Mouse (Mus musculus): ENCODE measurements around the gene Cmtm5. TPM values are rescaled to one million over a fixed set of nuclear protein-coding genes. Genes with fewer than 3 reads are reported as not detected.
"Not testable (repeated sequence)": the region's sequence is repeated elsewhere in the genome, so short reads cannot be mapped to it uniquely, and the experiment has no call there.

The Cmtm5 gene
- polyA plus RNA-seq, 1 experiment: not detected

GRCm38 (mm10) chr14:54940176-54940530, 4.1 kb downstream of the Cmtm5 start:
- H3K27ac ChIP-seq (ENCODE audit: insufficient read depth, low read depth, low read length): no peak overlapping the region
- H3K4me1 ChIP-seq (ENCODE audit: control insufficient read depth, insufficient read depth, low read length): peaks cover 13% of the 10 kb centered on the region
- WGBS: 81% methylated on average over 3 of the region's 3 CpGs
- TF ChIP-seq CTCF (IDR thresholded peaks at IDR 0.05; ENCODE audit: insufficient read depth, low read depth, low read length): no peak
- TF ChIP-seq POLR2A (IDR thresholded peaks at IDR 0.05; ENCODE audit: insufficient read depth, low read depth, low read length): no peak
- no peak overlapping the region for H3K4me3 ChIP-seq (ENCODE audit: insufficient read depth, low read depth, low read length)

DNA sequence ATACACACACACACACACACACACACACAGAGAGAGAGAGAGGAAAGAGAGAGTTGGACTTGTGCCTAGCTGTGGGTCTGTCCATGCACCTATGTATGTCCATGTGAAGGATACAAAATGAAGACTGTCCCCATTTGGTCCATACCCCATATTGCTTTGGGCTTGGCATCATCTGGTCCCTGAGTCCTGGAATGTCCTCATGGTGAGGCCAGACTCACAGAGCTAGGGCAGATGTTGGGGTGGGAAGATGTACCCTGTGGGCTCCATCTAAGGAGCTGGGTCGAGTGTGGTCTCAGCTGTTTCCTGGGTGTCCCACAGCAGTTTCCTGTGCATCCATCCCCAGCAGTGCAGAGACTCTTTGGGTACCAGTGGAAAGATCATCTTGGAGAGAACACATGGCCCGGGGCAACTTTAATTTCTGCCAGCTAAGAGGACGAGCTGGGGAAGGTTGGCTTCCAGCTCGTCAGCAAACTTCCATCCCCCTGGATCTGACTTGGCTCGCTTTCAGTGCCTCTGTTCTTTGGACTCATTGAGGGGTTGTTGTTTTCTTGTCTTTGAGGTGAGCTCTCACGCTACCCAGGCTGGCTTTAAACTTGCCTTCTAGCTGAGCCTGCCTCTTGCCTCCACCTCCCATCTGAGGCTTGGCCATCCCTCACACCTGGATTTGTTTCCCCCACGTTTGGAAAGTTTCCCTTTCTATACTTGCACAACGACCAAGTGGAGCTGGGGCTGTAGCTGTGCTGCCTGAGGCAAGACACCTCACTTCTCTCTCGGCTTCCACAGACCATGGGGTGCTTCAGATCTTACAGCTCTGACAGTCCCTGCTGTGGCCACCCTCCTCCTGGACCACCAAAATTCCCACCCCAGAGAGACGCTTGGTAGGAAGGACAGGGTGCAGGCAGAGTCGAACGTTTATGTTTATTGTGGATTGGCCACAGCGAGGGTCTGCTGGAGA, 5.2 kb downstream of the Cmtm5 start:
- TF ChIP-seq CTCF (IDR thresholded peaks at IDR 0.05; ENCODE audit: insufficient read depth, low read depth, low read length): no peak
- TF ChIP-seq POLR2A (IDR thresholded peaks at IDR 0.05; ENCODE audit: insufficient read depth, low read depth, low read length): no peak
- 64% methylated on average over 13 of the region's 13 CpGs for WGBS
- Histone ChIP-seq H3K27ac (ENCODE audit: insufficient read depth, low read depth, low read length) (no peak overlapping the region), H3K4me3 (ENCODE audit: insufficient read depth, low read depth, low read length) (no peak overlapping the region), H3K4me1 (ENCODE audit: control insufficient read depth, insufficient read depth, low read length) (peaks cover 13% of the 10 kb centered on the region)

GRCm38 (mm10) chr14:54942479-54942878, 6.4 kb downstream of the Cmtm5 start:
- no peak overlapping the region for H3K27ac ChIP-seq (ENCODE audit: insufficient read depth, low read depth, low read length)
- 94% methylated on average over 8 of the region's 8 CpGs for WGBS
- H3K4me1 ChIP-seq (ENCODE audit: control insufficient read depth, insufficient read depth, low read length): peaks cover 9% of the 10 kb centered on the region
- no peak overlapping the region for H3K4me3 ChIP-seq (ENCODE audit: insufficient read depth, low read depth, low read length)
- TF ChIP-seq CTCF (IDR thresholded peaks at IDR 0.05; ENCODE audit: insufficient read depth, low read depth, low read length): no peak
- TF ChIP-seq POLR2A (IDR thresholded peaks at IDR 0.05; ENCODE audit: insufficient read depth, low read depth, low read length): no peak

- H3K27ac ChIP-seq (ENCODE audit: insufficient read depth, low read depth, low read length): no peak overlapping the region
- no peak for TF ChIP-seq CTCF (IDR thresholded peaks at IDR 0.05; ENCODE audit: insufficient read depth, low read depth, low read length)
- TF ChIP-seq POLR2A (IDR thresholded peaks at IDR 0.05; ENCODE audit: insufficient read depth, low read depth, low read length): no peak
- WGBS: 96% methylated on average over 7 of the region's 7 CpGs
- H3K4me3 ChIP-seq (ENCODE audit: insufficient read depth, low read depth, low read length): no peak overlapping the region
- peaks cover 2% of the 10 kb centered on the region; the same call in 1 of the 2 replicates for H3K4me1 ChIP-seq (ENCODE audit: control insufficient read depth, insufficient read depth, low read length)
Measured at GRCm38 (mm10) chr14:54943971-54944370, 7.9 kb downstream of the Cmtm5 start.

DNA sequence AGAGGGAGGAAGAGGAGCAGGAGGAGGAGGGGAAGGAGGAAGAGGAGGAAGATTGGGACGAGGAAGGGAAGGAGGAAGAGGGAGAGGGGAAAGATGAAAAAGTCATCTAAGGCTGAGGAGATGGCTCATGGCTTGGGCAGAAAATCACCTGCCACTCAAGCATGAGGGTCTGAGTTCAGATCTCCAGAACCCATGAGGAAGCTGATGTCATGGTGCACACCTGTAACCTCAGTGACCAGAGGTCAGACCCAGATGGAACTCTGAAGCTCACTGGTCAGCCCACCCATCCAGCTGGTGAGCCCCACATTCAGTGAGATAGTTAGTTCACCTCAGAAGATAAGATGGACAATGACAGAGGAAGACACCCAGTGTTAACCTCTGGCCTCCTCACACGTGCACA, 8.9 kb downstream of the Cmtm5 start:
- TF ChIP-seq POLR2A (IDR thresholded peaks at IDR 0.05; ENCODE audit: insufficient read depth, low read depth, low read length) (no peak), CTCF (IDR thresholded peaks at IDR 0.05; ENCODE audit: insufficient read depth, low read depth, low read length) (no peak)
- WGBS: 70% methylated on average over 2 of the region's 2 CpGs
- Histone ChIP-seq H3K4me1 (ENCODE audit: control insufficient read depth, insufficient read depth, low read length) (no peaks in the 10 kb centered on the region), H3K4me3 (ENCODE audit: insufficient read depth, low read depth, low read length) (no peak overlapping the region), H3K27ac (ENCODE audit: insufficient read depth, low read depth, low read length) (no peak overlapping the region)

DNA sequence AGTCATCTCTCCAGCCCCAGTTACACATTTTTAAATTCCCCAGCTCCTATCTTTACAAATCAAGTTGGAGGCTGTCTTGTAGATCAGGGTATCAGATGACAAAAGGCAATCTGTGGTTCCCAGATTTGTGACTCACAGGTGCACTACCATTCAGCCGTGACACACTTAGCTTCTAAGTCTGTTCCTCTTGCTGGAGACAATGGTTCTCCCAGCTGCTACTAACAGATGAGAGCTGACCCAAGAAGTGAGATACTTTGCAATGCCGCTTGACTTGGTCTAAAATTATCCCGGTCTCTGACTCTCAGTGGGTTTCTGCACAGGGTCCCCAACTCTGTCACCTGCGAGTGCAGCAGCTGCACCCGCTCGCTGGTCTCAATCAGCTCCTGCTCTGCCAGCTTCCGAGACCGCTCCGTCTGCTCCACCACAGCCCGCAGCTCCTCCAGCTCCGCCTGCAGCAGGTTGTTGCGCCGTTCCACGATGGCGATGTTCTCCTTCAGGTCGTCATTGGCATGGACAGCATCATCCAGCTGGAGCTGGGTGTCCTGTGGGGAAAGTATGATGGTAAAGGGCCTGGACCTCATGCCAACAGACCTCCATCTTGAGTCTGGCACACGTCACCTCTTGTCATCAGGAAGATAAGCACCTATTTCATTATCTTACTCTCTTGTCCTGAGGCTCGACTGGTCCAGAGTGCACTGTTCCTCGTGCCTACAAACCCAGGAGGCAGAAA, 10.1 kb downstream of the Cmtm5 start:
- H3K4me3 ChIP-seq (ENCODE audit: insufficient read depth, low read depth, low read length): no peak overlapping the region
- TF ChIP-seq CTCF (IDR thresholded peaks at IDR 0.05; ENCODE audit: insufficient read depth, low read depth, low read length): no peak
- TF ChIP-seq POLR2A (IDR thresholded peaks at IDR 0.05; ENCODE audit: insufficient read depth, low read depth, low read length): no peak
- 80% methylated on average over 19 of the region's 19 CpGs for WGBS
- no peak overlapping the region for H3K27ac ChIP-seq (ENCODE audit: insufficient read depth, low read depth, low read length)
- no peaks in the 10 kb centered on the region for H3K4me1 ChIP-seq (ENCODE audit: control insufficient read depth, insufficient read depth, low read length)

DNA sequence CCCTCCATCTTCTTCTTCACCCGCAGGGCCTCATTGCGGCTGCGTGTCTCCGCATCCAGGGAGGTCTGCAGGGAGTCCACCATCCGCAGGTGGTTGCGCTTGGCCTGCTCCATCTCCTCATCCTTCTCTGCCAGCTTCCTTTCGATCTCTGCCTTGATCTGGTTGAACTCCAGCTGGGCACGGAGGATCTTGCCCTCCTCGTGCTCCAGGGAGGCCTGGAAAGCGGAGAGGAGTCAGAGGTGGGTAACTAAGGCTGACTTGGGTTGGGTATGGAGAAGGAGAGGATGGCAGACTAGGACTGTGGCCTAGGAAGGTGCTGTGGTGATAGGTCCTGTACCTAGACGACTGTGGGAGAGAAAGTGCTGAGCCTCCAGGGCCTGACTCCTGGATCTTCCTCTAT, 10.9 kb downstream of the Cmtm5 start:
- WGBS: 91% methylated on average over 11 of the region's 11 CpGs
- H3K4me1 ChIP-seq (ENCODE audit: control insufficient read depth, insufficient read depth, low read length); H3K4me3 ChIP-seq (ENCODE audit: insufficient read depth, low read depth, low read length); H3K27ac ChIP-seq (ENCODE audit: insufficient read depth, low read depth, low read length): not testable (repeated sequence)

GRCm38 (mm10) chr14:54948781-54949180, 12.7 kb downstream of the Cmtm5 start:
- Histone ChIP-seq H3K27ac (ENCODE audit: insufficient read depth, low read depth, low read length) (no peak overlapping the region), H3K4me3 (ENCODE audit: insufficient read depth, low read depth, low read length) (no peak overlapping the region), H3K4me1 (ENCODE audit: control insufficient read depth, insufficient read depth, low read length) (no peaks in the 10 kb centered on the region)
- 95% methylated on average over 9 of the region's 9 CpGs for WGBS
- TF ChIP-seq CTCF (IDR thresholded peaks at IDR 0.05; ENCODE audit: insufficient read depth, low read depth, low read length): no peak
- TF ChIP-seq POLR2A (IDR thresholded peaks at IDR 0.05; ENCODE audit: insufficient read depth, low read depth, low read length): no peak

- Histone ChIP-seq H3K4me1 (ENCODE audit: control insufficient read depth, insufficient read depth, low read length) (no peaks in the 10 kb centered on the region), H3K4me3 (ENCODE audit: insufficient read depth, low read depth, low read length) (no peak overlapping the region), H3K27ac (ENCODE audit: insufficient read depth, low read depth, low read length) (no peak overlapping the region)
- TF ChIP-seq POLR2A (IDR thresholded peaks at IDR 0.05; ENCODE audit: insufficient read depth, low read depth, low read length) (no peak), CTCF (IDR thresholded peaks at IDR 0.05; ENCODE audit: insufficient read depth, low read depth, low read length) (no peak)
- WGBS: 74% methylated on average over 12 of the region's 12 CpGs
Measured at GRCm38 (mm10) chr14:54950493-54950892, 14.4 kb downstream of the Cmtm5 start.
